Mouse (Mus musculus): ENCODE measurements around the gene Pak2. TPM values are rescaled to one million over a fixed set of nuclear protein-coding genes. Genes with fewer than 3 reads are reported as not detected.

Gene Pak2
- polyA plus RNA-seq (2021; fragmentation: Nextera tagmentation) = 11.8 and 12.5 TPM in 2 replicates
- long read RNA-seq, experiment 1, full-length matches to known transcripts = 5 of 51 reads
- long read RNA-seq, experiment 1, partial matches to known transcripts = 28 of 51 reads
- long read RNA-seq, experiment 1, other reads (novel, unspliced or antisense) = 18 of 51 reads
- long read RNA-seq, experiment 2, full-length matches to known transcripts = 68 of 82 reads
- long read RNA-seq, experiment 2, partial matches to known transcripts = 6 of 82 reads
- long read RNA-seq, experiment 2, other reads (novel, unspliced or antisense) = 8 of 82 reads

DNA sequence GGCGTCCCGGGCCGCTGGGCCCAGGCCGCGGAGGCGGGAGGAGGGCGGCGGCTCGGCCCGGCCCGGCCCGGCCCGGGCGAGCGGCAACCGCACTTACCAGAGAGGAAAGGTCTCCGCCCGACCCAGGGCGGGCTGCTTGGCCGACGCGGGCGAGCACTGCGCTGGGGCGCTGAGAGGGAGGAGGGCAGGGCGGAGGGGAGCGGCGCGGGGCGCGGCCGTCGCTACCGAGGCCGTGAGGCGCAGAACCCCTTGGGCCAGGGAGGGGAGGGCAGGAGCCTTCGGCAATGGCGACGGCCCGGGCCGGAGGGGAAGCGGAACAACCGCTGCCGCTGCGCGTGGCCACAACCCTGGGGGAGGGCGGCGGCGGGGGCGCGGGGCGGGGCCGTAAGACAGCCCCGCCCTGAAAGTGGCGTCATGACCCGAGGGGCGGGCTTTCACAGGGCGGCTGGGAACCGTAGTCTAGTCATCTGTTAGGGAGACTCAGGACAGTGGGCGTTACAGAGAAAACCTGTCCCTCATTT, at the start of gene Pak2:
Pak2 (minus strand) TSS at position 352 of the 521 bp plus-strand sequence.

GRCm38 (mm10) chr16:32099638-32100150, 20.6 kb upstream of the Pak2 start, which contains the start of the genes Pigx and Cep19:
Pigx (minus strand) TSS chr16:32099740.
Cep19 (plus strand) TSS chr16:32099800.

DNA sequence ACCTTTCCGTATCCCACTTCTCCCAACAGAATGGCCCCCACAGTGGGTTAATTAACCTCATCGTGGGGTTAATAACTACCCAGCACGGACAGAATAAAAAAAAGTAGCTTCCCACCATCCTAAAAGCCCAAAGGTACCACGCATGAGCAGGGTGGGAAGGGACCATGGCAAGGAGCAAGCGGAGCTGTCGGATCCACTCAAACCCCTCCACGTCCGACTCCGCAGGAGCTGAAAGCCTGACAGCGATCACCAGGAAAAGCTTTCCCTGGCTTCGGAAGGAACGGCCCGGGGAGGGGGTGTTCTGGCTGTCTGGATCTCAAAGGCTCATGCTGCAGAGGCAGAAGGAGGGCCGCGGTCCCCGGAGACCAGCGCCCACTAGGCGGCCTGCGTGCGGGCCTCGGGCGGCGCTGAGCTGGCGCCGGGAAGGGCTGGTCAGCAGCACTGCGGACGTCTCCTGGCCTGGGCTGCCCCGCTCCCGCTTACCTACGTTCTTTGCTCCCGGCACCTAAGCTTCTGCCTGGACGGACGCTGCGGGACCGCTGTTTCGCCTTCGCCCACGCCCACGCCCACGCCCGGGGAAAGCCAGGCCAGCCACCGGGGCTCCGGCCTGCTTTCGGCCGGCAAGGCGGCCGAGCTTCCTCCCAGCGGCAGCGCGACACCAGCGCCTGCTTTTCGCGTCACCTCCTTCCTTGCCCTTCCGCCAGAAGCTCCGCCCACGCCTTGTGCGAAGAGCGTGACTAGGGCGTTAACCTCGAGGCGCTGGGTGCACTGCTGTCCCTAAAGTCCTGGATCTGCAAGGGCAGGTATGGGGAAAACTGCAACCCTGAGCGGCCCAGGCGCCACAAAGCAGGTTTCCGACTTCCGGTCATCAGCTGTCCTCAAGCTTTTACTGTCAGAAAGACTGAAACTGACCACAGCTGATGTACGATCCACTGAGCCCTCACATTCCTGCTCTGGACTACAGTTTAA, 76.3 kb downstream of the Pak2 start, which contains the start of gene Senp5:
Senp5 (minus strand) TSS at position 779 of the 969 bp plus-strand sequence.

Small RNA genes lying within 50 kb of the gene (microRNA-seq; reads per million reads assigned to microRNA genes)
- not detected for gene Gm26269

Other genes starting within 250 kb of the Pak2 start
- gene Meltf, start 200.5 kb downstream of the Pak2 start, polyA plus RNA-seq (2021; fragmentation: Nextera tagmentation) = 0.15 and 0.30 TPM in 2 replicates
- gene Pigz, start 145.5 kb downstream of the Pak2 start, polyA plus RNA-seq (2021; fragmentation: Nextera tagmentation) = 27.1 and 27.2 TPM in 2 replicates
- gene 0610012G03Rik, start 130.8 kb downstream of the Pak2 start, polyA plus RNA-seq (2021; fragmentation: Nextera tagmentation) = 164 TPM in 2 replicates
- gene Ncbp2, start 130.8 kb downstream of the Pak2 start, polyA plus RNA-seq (2021; fragmentation: Nextera tagmentation) = 51.3 and 58.7 TPM in 2 replicates
- 5.4 and 6.1 TPM in 2 replicates for gene Senp5, start 76.1 kb downstream of the Pak2 start, polyA plus RNA-seq (2021; fragmentation: Nextera tagmentation)
- 42.5 and 48.9 TPM in 2 replicates for gene Pigx, start 20.4 kb upstream of the Pak2 start, polyA plus RNA-seq (2021; fragmentation: Nextera tagmentation)
- 99.2 and 105 TPM in 2 replicates for gene Cep19, start 20.5 kb upstream of the Pak2 start, polyA plus RNA-seq (2021; fragmentation: Nextera tagmentation)
- gene Nrros, start 86.3 kb upstream of the Pak2 start, polyA plus RNA-seq (2021; fragmentation: Nextera tagmentation) = 6.4 and 6.8 TPM in 2 replicates
- gene Bex6, start 100.5 kb upstream of the Pak2 start, polyA plus RNA-seq (2021; fragmentation: Nextera tagmentation) = not detected in 2 replicates
- 4.6 and 5.3 TPM in 2 replicates for gene Fbxo45, start 167.8 kb upstream of the Pak2 start, polyA plus RNA-seq (2021; fragmentation: Nextera tagmentation)
- gene Wdr53, start 167.9 kb upstream of the Pak2 start, polyA plus RNA-seq (2021; fragmentation: Nextera tagmentation) = 12.7 and 14.4 TPM in 2 replicates
- not detected in 2 replicates for gene Smco1, start 192.1 kb upstream of the Pak2 start, polyA plus RNA-seq (2021; fragmentation: Nextera tagmentation)
- gene Rnf168, start 198.1 kb upstream of the Pak2 start, polyA plus RNA-seq (2021; fragmentation: Nextera tagmentation) = 23.3 and 26.0 TPM in 2 replicates

Data from layer of hippocampus, adult 6 months (tissue).